Mouse (Mus musculus) ES-E14 (cell line): Measurements from ENCODE around the gene Pmepa1. TPM values are rescaled to one million over a fixed set of nuclear protein-coding genes. Genes with fewer than 3 reads are reported as not detected.
A peak's percentile ranks its signal among the peaks of the same experiment; 100 is the strongest.

Experiments
- DNase-seq: peaks from one replicate; pipeline ENCODE4 v3.0.0-alpha.2; 2013; ENCODE audit warnings: low read depth, low spot score
- H3K27ac ChIP-seq: 2 replicates; pipeline ENCODE4 v1.5.1; 2012; ENCODE audit warnings: low read depth, mild to moderate bottlenecking, low read length, moderate library complexity, mixed read lengths; ENCODE audit not compliant: poor library complexity, insufficient read depth, severe bottlenecking
- H3K36me3 ChIP-seq: 2 replicates; pipeline ENCODE4 v1.6.1; 2012; ENCODE audit warnings: mild to moderate bottlenecking, low read length, moderate library complexity, mixed read lengths; ENCODE audit not compliant: control insufficient read depth, poor library complexity, insufficient read depth, severe bottlenecking
- H3K4me1 ChIP-seq, 2 experiments: fragments of 150-350 bp in 1 of 2; sonication (generic) in 1 of 2; 2 replicates each; pipeline ENCODE4 v1.6.1; 2012; ENCODE audit warnings: low read length in 2 of 2, mild to moderate bottlenecking in 1 of 2, mixed read lengths in 1 of 2; ENCODE audit not compliant: control insufficient read depth in 2 of 2, insufficient read depth in 2 of 2, poor library complexity in 1 of 2
- H3K4me3 ChIP-seq, 2 experiments: fragments of 150-350 bp in 1 of 2; sonication (generic) in 1 of 2; 2 replicates each; pipeline ENCODE4 v1.5.1; 2012; ENCODE audit warnings: low read length in 2 of 2, low read depth in 1 of 2, mild to moderate bottlenecking in 1 of 2, mixed read lengths in 1 of 2; ENCODE audit not compliant: insufficient read depth in 1 of 2, poor library complexity in 1 of 2, severe bottlenecking in 1 of 2
- H3K9ac ChIP-seq: 2 replicates; pipeline ENCODE4 v1.6.1; 2012; ENCODE audit warnings: low read depth, mild to moderate bottlenecking, low read length, mixed read lengths; ENCODE audit not compliant: poor library complexity, insufficient read depth, severe bottlenecking
- H3K9me3 ChIP-seq: fragments of 150-350 bp; sonication (generic); 2 replicates; pipeline ENCODE4 v1.6.1; 2012; ENCODE audit warnings: low read depth, mild to moderate bottlenecking, low read length; ENCODE audit not compliant: control insufficient read depth, insufficient read depth
- CHD2 ChIP-seq: IDR thresholded peaks from 2 replicates; pipeline ENCODE4 v1.6.1; 2014; ENCODE audit warnings: mild to moderate bottlenecking, low read depth, low read length, inconsistent platforms
- HCFC1 ChIP-seq: IDR thresholded peaks from 2 replicates; pipeline ENCODE4 v1.6.1; 2012; ENCODE audit warnings: low read length, inconsistent platforms, borderline replicate concordance; ENCODE audit not compliant: insufficient read depth
- MAFK ChIP-seq: IDR thresholded peaks from 2 replicates; pipeline ENCODE4 v1.6.1; 2014; ENCODE audit warnings: mild to moderate bottlenecking, low read depth, low read length, inconsistent platforms; ENCODE audit not compliant: insufficient read depth
- ZC3H11A ChIP-seq: IDR thresholded peaks from 2 replicates; pipeline ENCODE4 v1.6.1; 2012; ENCODE audit warnings: low read depth, mild to moderate bottlenecking, inconsistent platforms, low read length, borderline replicate concordance
- ZNF384 ChIP-seq: IDR thresholded peaks from 2 replicates; pipeline ENCODE4 v1.6.1; 2012; ENCODE audit warnings: low read depth, low read length, inconsistent platforms
- in situ Hi-C, 2 experiments: fragments of 600-800 bp; cut with MboI; formaldehyde crosslinking; loops; one replicate each; pipeline ENCODE4 v1.15.1; 2025; ENCODE audit warnings: low sequenced_read_pairs in 2 of 2, inconsistent platforms in 1 of 2; ENCODE audit not compliant: unreplicated experiment in 2 of 2
- total RNA-seq: library from RNA; depleted of rRNA; stranded (reverse); fragments of 300-350 nt; gene quantifications from 2 replicates; pipeline ENCODE4 v1.2.3, GENCODE M21; 2012

Pmepa1 gene
- total RNA-seq, 1 experiment, result 20.3 TPM

DNA sequence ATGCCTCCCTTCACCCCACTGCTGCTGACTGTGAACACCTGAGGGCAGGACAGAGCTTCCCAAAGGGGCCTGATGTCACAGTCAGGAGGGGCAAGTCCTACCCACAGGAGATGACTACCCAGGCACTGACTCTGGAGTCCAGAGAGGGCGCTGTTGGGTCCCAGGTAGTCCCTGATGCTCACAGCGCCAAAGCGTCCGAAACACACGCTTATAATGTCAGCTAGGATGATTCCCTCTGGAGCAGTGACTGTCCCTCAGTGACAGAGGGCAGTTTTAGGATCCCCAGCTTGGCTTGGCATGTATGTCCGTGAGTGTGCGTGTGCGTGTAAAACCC, 43.6 kb downstream of the Pmepa1 start:
- peaks cover 29% of the 10 kb centered on the region for H3K36me3 ChIP-seq
- H3K4me1 ChIP-seq, result peaks cover 12 to 73% of the 10 kb centered on the region in 2 experiments; a peak in 3 of 4 replicates
- H3K9me3 ChIP-seq, result no peaks in the 10 kb centered on the region
- no peak overlapping the region for H3K9ac ChIP-seq
- H3K27ac ChIP-seq, result no peak overlapping the region
- in situ Hi-C loops, result no loop called here
- no peak overlapping the region for H3K4me3 ChIP-seq
- DNase-seq, result no peak
- TF ChIP-seq MAFK (no peak), CHD2 (no peak), ZNF384 (no peak), ZC3H11A (no peak), HCFC1 (no peak)

DNA sequence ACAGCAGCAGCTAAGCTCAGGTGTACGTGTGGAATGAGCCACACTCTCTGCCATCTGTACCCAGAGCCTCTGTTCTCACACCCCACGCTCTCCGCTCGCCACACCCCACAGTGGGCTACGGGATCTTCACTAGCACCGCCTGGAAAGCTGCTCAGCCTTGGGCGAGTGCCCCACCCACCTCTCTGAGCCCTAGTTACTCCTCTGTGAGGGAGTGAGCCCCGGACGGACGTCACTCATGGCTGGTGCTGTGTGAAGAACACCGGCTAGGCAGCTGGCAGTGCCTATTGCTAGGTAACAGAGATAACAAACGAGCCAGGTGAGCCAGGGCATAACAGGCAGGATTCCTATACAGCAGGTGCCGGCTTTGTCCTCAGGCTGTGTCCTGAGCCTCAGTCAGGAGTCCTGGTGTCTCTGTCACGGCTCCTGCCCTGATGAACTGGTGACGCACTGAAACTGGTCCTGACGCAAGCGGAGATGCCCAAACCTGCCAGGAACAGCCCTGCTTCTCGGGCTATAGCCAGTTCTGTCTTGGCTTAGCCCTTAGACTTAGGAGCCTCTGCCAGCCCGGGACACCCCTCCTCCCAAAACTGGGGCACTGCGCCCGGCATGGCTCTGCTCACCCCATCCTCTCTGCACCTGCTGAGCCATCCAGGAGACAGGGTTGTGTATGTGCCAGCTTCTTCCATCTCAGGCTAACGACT, 44.1 kb downstream of the Pmepa1 start:
- no peak for DNase-seq
- Histone ChIP-seq H3K4me1 (peaks cover 12 to 69% of the 10 kb centered on the region in 2 experiments; a peak in 3 of 4 replicates), H3K27ac (no peak overlapping the region), H3K4me3 (no peak overlapping the region), H3K9me3 (no peaks in the 10 kb centered on the region), H3K36me3 (peaks cover 31% of the 10 kb centered on the region), H3K9ac (no peak overlapping the region)
- TF ChIP-seq CHD2 (no peak), ZC3H11A (no peak), MAFK (no peak), HCFC1 (no peak), ZNF384 (no peak)
- in situ Hi-C loops, result no loop called here

DNA sequence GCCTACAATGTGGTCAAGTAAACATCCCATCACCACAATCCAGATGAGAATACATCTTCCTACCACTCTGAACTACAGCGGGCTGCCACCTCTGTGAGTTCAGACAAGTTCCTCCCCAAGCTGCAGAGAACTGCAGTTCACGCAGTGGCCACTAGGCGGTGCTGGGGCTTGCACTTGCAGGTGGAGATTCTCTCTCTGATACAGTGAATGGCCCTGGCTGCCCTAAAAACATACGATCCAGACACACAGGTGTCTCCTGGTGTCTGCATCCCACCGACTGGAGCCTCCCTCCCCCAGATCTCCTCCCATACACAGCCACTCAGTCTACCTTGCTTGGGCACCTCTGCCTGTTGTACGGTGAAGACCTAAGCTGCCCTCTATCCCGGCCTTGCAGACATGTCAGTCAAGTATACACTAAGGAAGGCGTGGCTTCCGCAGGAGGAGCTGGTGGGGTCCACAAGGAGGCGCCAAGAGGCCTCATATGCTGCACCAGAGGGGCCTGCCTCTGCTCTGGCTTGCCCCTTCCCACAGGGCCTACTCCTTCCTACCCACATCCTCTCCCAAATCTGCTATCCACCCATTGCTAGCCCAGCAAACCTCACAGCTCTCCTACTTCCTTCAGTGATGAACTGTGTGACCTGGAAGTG, 46.6 kb downstream of the Pmepa1 start:
- Histone ChIP-seq H3K27ac (no peak overlapping the region), H3K4me1 (peaks cover 11 to 66% of the 10 kb centered on the region in 2 experiments), H3K36me3 (peaks cover 31% of the 10 kb centered on the region), H3K9ac (no peak overlapping the region), H3K9me3 (no peaks in the 10 kb centered on the region), H3K4me3 (no peak overlapping the region)
- peak; percentile 95 for DNase-seq
- in situ Hi-C loops, result no loop called here
- TF ChIP-seq ZNF384 (no peak), ZC3H11A (peak; percentile 49; the same call in 1 of the 2 replicates), MAFK (no peak)

- no peaks in the 10 kb centered on the region for H3K9me3 ChIP-seq
- in situ Hi-C loops, result no loop called here
- peaks cover 10 to 61% of the 10 kb centered on the region in 2 experiments for H3K4me1 ChIP-seq
- no peak for DNase-seq
- no peak for TF ChIP-seq HCFC1
- no peak for TF ChIP-seq CHD2
- TF ChIP-seq MAFK, result no peak
- no peak for TF ChIP-seq ZC3H11A
- TF ChIP-seq ZNF384, result no peak
- peak overlapping the region; percentile 13 to 44; a peak in 1 of 4 replicates for H3K4me3 ChIP-seq
- H3K36me3 ChIP-seq, result peaks cover 28% of the 10 kb centered on the region
- H3K27ac ChIP-seq, result no peak overlapping the region
- H3K9ac ChIP-seq, result peak overlapping the region; percentile 39; the same call in 1 of the 2 replicates
Measured at GRCm38 (mm10) chr2:173228567-173228966, 47.8 kb downstream of the Pmepa1 start.
